Mouse (Mus musculus): Measurements from ENCODE around the gene Tfb2m. TPM values are rescaled to one million over a fixed set of nuclear protein-coding genes. Genes with fewer than 3 reads are reported as not detected.
"Not testable (repeated sequence)": the region's sequence is repeated elsewhere in the genome, so short reads cannot be mapped to it uniquely, and the experiment has no call there.

The Tfb2m gene
- 37.2 and 45.7 TPM in 2 replicates for polyA plus RNA-seq (2014; fragmentation: Nextera tagmentation; extraction: Ambion mirVana)

DNA sequence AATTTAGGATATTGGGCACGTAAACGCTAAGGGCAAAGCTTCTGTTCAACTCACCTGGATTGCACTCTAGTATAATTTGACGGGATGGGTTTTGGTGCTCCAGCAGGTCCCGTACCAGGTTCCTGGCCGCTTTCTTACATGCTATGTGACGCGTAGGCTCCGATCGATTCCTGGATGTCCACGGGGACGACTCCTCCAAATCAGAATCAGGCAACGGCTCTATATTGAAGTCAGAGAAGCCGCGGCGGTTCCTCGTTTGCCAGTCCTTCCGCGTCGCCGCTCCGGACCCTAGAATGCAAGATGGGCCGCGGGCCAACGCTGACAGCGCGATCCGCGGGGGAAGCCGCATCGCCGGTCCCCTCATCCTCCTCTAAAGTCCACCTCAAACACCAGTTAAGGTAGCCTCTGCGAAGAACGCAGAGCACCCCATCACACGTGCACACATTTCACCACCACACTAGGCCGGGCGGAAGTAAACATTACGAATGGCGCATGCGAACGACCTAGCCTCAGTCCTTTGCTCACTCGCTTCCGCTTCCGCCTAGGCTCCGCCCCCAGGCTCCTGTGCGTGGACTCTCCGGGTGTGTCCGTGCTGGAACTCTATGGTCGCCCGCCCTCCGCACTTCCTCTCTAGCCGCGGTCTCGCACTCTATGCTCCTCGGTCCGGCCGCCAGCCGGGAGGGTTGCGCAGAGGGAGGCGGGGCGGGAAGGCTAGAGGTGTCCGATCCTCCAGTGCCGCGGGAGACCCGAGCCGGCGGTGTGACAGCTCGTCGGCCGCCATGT, at the start of gene Tfb2m, which contains the start of gene Cnst:
Gene Tfb2m, minus strand, starts transcription at position 500 of the 783 bp plus-strand sequence.
Gene Cnst, plus strand, starts transcription at position 603 of the 783 bp plus-strand sequence.
- ATAC-seq (peak; percentile 100), DNase-seq (ENCODE audit: low spot score) (peak; percentile 99)
- Histone ChIP-seq H3K4me3 (ENCODE audit: low read depth, low read length) (peak within 1 kb of the TSS; percentile 71), H3K4me1 (ENCODE audit: control insufficient read depth, insufficient read depth, low read length) (peaks cover 14% of the 10 kb centered on the region), H3K27ac (ENCODE audit: low read depth, low read length) (peak within 1 kb of the TSS; percentile 94), H3K9ac (ENCODE audit: low read length) (peak within 1 kb of the TSS; percentile 79), H3K4me2 (ENCODE audit: low read length) (peak within 1 kb of the TSS; percentile 74)
- not testable (repeated sequence) for H3K36me3 ChIP-seq (ENCODE audit: control insufficient read depth, insufficient read depth, low read length); H3K27me3 ChIP-seq (replicated peaks; ENCODE audit: control insufficient read depth, insufficient read depth, low read length); H3K9me3 ChIP-seq (replicated peaks; ENCODE audit: control insufficient read depth, low read length)
- under 1% methylated on average over 69 of the region's 69 CpGs for whole genome bisulfite sequencing

DNA sequence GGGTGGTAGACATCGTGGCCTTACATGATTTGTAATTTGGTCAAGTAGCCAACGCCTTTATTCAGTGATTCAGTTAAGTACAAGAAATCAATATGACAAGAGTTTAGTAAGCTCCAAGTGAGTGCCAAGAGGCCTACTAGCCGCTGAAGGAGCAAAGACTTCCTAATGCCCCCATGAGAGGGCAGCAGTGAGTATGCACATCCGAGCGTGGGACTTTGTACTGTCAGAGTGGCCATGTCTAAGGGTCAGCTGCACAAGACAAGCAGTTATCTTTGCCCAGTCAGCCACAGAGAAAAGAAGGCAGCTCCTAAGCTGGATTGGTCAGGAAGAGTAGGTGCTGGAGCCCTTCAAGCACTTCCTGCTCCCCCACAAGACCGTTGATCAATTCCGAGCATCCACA, 46.9 kb upstream of the Tfb2m start:
- 76% methylated on average over 7 of the region's 7 CpGs for WGBS
- Histone ChIP-seq H3K27ac (ENCODE audit: low read depth, low read length) (no peak overlapping the region), H3K9ac (ENCODE audit: low read length) (no peak overlapping the region), H3K36me3 (ENCODE audit: control insufficient read depth, insufficient read depth, low read length) (no peaks in the 10 kb centered on the region; the same call in 1 of the 2 replicates), H3K27me3 (replicated peaks; ENCODE audit: control insufficient read depth, insufficient read depth, low read length) (no peaks in the 10 kb centered on the region), H3K9me3 (replicated peaks; ENCODE audit: control insufficient read depth, low read length) (no peaks in the 10 kb centered on the region), H3K4me2 (ENCODE audit: low read length) (no peak overlapping the region), H3K4me3 (ENCODE audit: low read depth, low read length) (no peak overlapping the region), H3K4me1 (ENCODE audit: control insufficient read depth, insufficient read depth, low read length) (peaks cover 2% of the 10 kb centered on the region; the same call in 1 of the 2 replicates)
- no peak for DNase-seq (ENCODE audit: low spot score)
- ATAC-seq, result no peak

GRCm38 (mm10) chr1:179592143-179592542, 46.1 kb upstream of the Tfb2m start:
- Histone ChIP-seq H3K9me3 (replicated peaks; ENCODE audit: control insufficient read depth, low read length) (no peaks in the 10 kb centered on the region), H3K4me3 (ENCODE audit: low read depth, low read length) (no peak overlapping the region), H3K27ac (ENCODE audit: low read depth, low read length) (no peak overlapping the region), H3K27me3 (replicated peaks; ENCODE audit: control insufficient read depth, insufficient read depth, low read length) (no peaks in the 10 kb centered on the region), H3K4me1 (ENCODE audit: control insufficient read depth, insufficient read depth, low read length) (peaks cover 7% of the 10 kb centered on the region; the same call in 1 of the 2 replicates), H3K4me2 (ENCODE audit: low read length) (no peak overlapping the region), H3K9ac (ENCODE audit: low read length) (no peak overlapping the region), H3K36me3 (ENCODE audit: control insufficient read depth, insufficient read depth, low read length) (no peaks in the 10 kb centered on the region; the same call in 1 of the 2 replicates)
- WGBS, result 80% methylated on average over 2 of the region's 2 CpGs
- DNase-seq (ENCODE audit: low spot score) (no peak), ATAC-seq (no peak)

GRCm38 (mm10) chr1:179591639-179592038, 45.6 kb upstream of the Tfb2m start:
- H3K9ac ChIP-seq (ENCODE audit: low read length), result no peak overlapping the region
- DNase-seq (ENCODE audit: low spot score), result peak; percentile 71
- no peaks in the 10 kb centered on the region; the same call in 1 of the 2 replicates for H3K36me3 ChIP-seq (ENCODE audit: control insufficient read depth, insufficient read depth, low read length)
- no peak overlapping the region for H3K4me2 ChIP-seq (ENCODE audit: low read length)
- H3K4me3 ChIP-seq (ENCODE audit: low read depth, low read length), result no peak overlapping the region
- peak; percentile 78 for ATAC-seq
- H3K27me3 ChIP-seq (replicated peaks; ENCODE audit: control insufficient read depth, insufficient read depth, low read length), result no peaks in the 10 kb centered on the region
- peaks cover 10% of the 10 kb centered on the region for H3K4me1 ChIP-seq (ENCODE audit: control insufficient read depth, insufficient read depth, low read length)
- peak overlapping the region; percentile 44; the same call in 1 of the 2 replicates for H3K27ac ChIP-seq (ENCODE audit: low read depth, low read length)
- WGBS, result 79% methylated on average over 12 of the region's 12 CpGs
- no peaks in the 10 kb centered on the region for H3K9me3 ChIP-seq (replicated peaks; ENCODE audit: control insufficient read depth, low read length)

DNA sequence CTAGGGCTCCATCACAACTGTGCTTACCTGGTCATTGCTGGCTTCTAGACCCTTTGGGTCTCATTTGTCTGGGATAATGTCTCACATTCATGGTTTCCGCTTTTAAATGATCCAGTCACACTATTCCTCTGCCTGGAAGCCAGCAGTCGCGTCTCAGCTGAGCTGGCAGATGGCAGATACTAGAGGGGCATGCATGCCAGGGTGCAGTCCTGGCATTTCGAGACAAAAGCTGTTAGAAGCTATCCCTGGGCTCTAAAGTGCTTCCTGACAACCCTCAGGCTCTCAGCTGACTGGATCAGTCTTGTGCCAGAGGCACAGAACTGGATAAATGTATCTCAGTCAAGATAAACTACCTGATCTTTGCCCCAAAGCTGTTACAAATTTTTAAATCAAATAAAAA, 42.2 kb upstream of the Tfb2m start:
- Histone ChIP-seq H3K4me1 (ENCODE audit: control insufficient read depth, insufficient read depth, low read length) (peaks cover 10% of the 10 kb centered on the region), H3K27me3 (replicated peaks; ENCODE audit: control insufficient read depth, insufficient read depth, low read length) (no peaks in the 10 kb centered on the region), H3K4me3 (ENCODE audit: low read depth, low read length) (no peak overlapping the region), H3K27ac (ENCODE audit: low read depth, low read length) (no peak overlapping the region), H3K9ac (ENCODE audit: low read length) (no peak overlapping the region), H3K9me3 (replicated peaks; ENCODE audit: control insufficient read depth, low read length) (no peaks in the 10 kb centered on the region), H3K36me3 (ENCODE audit: control insufficient read depth, insufficient read depth, low read length) (no peaks in the 10 kb centered on the region; the same call in 1 of the 2 replicates), H3K4me2 (ENCODE audit: low read length) (no peak overlapping the region)
- ATAC-seq (peak; percentile 80), DNase-seq (ENCODE audit: low spot score) (peak; percentile 70)
- WGBS, result 53% methylated on average over 4 of the region's 4 CpGs

GRCm38 (mm10) chr1:179586430-179587095, 40.5 kb upstream of the Tfb2m start:
- Histone ChIP-seq H3K27ac (ENCODE audit: low read depth, low read length) (no peak overlapping the region), H3K4me3 (ENCODE audit: low read depth, low read length) (no peak overlapping the region), H3K36me3 (ENCODE audit: control insufficient read depth, insufficient read depth, low read length) (no peaks in the 10 kb centered on the region), H3K9me3 (replicated peaks; ENCODE audit: control insufficient read depth, low read length) (no peaks in the 10 kb centered on the region), H3K9ac (ENCODE audit: low read length) (no peak overlapping the region), H3K4me2 (ENCODE audit: low read length) (no peak overlapping the region), H3K4me1 (ENCODE audit: control insufficient read depth, insufficient read depth, low read length) (peaks cover 10% of the 10 kb centered on the region), H3K27me3 (replicated peaks; ENCODE audit: control insufficient read depth, insufficient read depth, low read length) (no peaks in the 10 kb centered on the region)
- WGBS, result 58% methylated on average over 3 of the region's 3 CpGs
- ATAC-seq (no peak), DNase-seq (ENCODE audit: low spot score) (no peak)

DNA sequence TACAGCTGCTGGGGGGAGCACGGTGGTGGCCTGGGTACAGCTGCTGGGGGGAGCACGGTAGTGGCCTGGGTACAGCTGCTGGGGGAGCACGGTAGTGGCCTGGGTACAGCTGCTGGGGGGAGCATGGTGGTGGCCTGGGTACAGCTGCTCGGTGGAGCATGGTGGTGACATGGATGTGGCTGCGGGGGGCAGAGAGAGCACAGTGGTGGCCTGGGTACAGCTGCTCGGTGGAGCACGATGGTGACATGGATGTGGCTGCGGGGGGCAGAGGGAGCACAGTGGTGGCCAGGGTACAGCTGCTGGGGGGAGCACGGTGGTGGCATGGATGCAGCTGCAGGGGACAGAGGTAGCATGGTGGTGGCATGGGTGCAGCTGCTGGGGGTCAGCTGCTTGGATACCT, 39.6 kb upstream of the Tfb2m start:
- ATAC-seq (no peak), DNase-seq (ENCODE audit: low spot score) (no peak)
- Histone ChIP-seq H3K4me1 (ENCODE audit: control insufficient read depth, insufficient read depth, low read length) (peaks cover 8% of the 10 kb centered on the region), H3K9me3 (replicated peaks; ENCODE audit: control insufficient read depth, low read length) (no peaks in the 10 kb centered on the region), H3K36me3 (ENCODE audit: control insufficient read depth, insufficient read depth, low read length) (no peaks in the 10 kb centered on the region), H3K27ac (ENCODE audit: low read depth, low read length) (no peak overlapping the region), H3K4me2 (ENCODE audit: low read length) (no peak overlapping the region), H3K4me3 (ENCODE audit: low read depth, low read length) (no peak overlapping the region), H3K9ac (ENCODE audit: low read length) (no peak overlapping the region), H3K27me3 (replicated peaks; ENCODE audit: control insufficient read depth, insufficient read depth, low read length) (no peaks in the 10 kb centered on the region)
- 91% methylated on average over 9 of the region's 9 CpGs for WGBS

DNA sequence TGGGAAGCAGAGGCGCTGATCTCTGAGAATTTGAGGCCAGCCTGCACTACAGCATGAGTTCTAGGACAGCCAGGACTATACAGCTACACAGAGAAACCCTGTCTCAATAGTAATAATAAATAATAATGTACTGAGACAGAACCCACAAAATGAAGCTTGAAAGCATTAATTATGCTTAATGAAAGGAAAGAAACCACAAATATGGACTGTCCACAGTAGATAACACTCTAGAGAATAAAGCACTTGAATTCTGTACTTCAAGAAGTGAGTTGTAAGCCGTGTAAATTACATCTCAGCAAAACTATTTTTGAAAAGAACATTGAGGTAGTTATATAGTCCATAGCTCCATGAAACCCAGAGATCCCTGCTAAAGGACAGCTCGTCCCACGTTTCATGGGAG, 38.2 kb upstream of the Tfb2m start:
- Histone ChIP-seq H3K36me3 (ENCODE audit: control insufficient read depth, insufficient read depth, low read length) (peaks cover 13% of the 10 kb centered on the region), H3K4me1 (ENCODE audit: control insufficient read depth, insufficient read depth, low read length) (peaks cover 8% of the 10 kb centered on the region), H3K4me2 (ENCODE audit: low read length) (no peak overlapping the region), H3K27me3 (replicated peaks; ENCODE audit: control insufficient read depth, insufficient read depth, low read length) (no peaks in the 10 kb centered on the region), H3K9ac (ENCODE audit: low read length) (no peak overlapping the region), H3K4me3 (ENCODE audit: low read depth, low read length) (no peak overlapping the region), H3K27ac (ENCODE audit: low read depth, low read length) (no peak overlapping the region), H3K9me3 (replicated peaks; ENCODE audit: control insufficient read depth, low read length) (no peaks in the 10 kb centered on the region)
- ATAC-seq, result no peak
- WGBS, result 89% methylated on average over 4 of the region's 4 CpGs
- no peak for DNase-seq (ENCODE audit: low spot score)

DNA sequence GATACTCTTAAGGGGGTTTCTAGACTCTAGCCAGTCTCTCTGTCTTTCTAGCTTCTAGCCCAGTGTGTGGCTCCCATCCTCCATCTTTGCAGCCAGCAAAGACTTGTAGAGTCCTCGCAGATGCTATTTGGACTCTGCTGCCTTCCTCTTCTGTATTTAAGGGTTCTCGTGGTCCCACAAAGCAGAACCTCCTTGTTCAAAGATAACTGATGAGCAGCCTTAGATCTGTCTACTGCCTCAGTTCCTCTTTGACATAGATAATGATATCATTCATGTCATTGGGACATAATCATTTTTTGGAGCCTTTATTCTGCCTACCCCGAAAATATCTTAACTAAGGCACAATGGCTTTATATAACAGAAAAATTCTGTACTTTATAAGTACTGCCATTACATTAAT, 37.0 kb upstream of the Tfb2m start:
- Histone ChIP-seq H3K36me3 (ENCODE audit: control insufficient read depth, insufficient read depth, low read length) (peaks cover 14% of the 10 kb centered on the region), H3K27ac (ENCODE audit: low read depth, low read length) (no peak overlapping the region), H3K4me3 (ENCODE audit: low read depth, low read length) (no peak overlapping the region), H3K27me3 (replicated peaks; ENCODE audit: control insufficient read depth, insufficient read depth, low read length) (no peaks in the 10 kb centered on the region), H3K4me2 (ENCODE audit: low read length) (no peak overlapping the region), H3K4me1 (ENCODE audit: control insufficient read depth, insufficient read depth, low read length) (peaks cover 8% of the 10 kb centered on the region), H3K9me3 (replicated peaks; ENCODE audit: control insufficient read depth, low read length) (no peaks in the 10 kb centered on the region), H3K9ac (ENCODE audit: low read length) (no peak overlapping the region)
- 92% methylated on average over 3 of the region's 3 CpGs for WGBS
- DNase-seq (ENCODE audit: low spot score), result no peak
- no peak for ATAC-seq

Measured in forebrain, embryonic 14.5 days (tissue).